Mouse (Mus musculus): ENCODE measurements around the gene Zfp523. TPM values are rescaled to one million over a fixed set of nuclear protein-coding genes. Genes with fewer than 3 reads are reported as not detected.

Gene Zfp523
- total and polyA plus RNA-seq, 3 experiments: 29.5 to 53.0 TPM; not detected in 1

GRCm38 (mm10) chr17:28244714-28245113 lies 67.8 kb downstream of the Zfp523 start:
- no peaks in the 10 kb centered on the region for H3K4me1 ChIP-seq (ENCODE audit: control insufficient read depth in 1 of 2, insufficient read depth in 2 of 2, low read length in 2 of 2)
- H3K4me3 ChIP-seq (ENCODE audit: control insufficient read depth in 1 of 2, insufficient read depth in 1 of 2, low read depth in 2 of 2, low read length in 2 of 2): no peak overlapping the region
- no peaks in the 10 kb centered on the region for H3K27me3 ChIP-seq (ENCODE audit: control insufficient read depth in 1 of 2, insufficient read depth in 2 of 2, low read length in 2 of 2)
- H3K27ac ChIP-seq (ENCODE audit: control insufficient read depth, low read depth, low read length): no peak overlapping the region
- H3K9ac ChIP-seq (ENCODE audit: control insufficient read depth, low read depth, low read length, poor library complexity, severe bottlenecking): no peak overlapping the region
- no peaks in the 10 kb centered on the region; a peak in 1 of 4 replicates for H3K36me3 ChIP-seq (ENCODE audit: control insufficient read depth in 1 of 2, insufficient read depth in 2 of 2, low read length in 2 of 2)
- no peaks in the 10 kb centered on the region for H3K79me2 ChIP-seq (ENCODE audit: control insufficient read depth, insufficient read depth, low read length, poor library complexity)
- H3K9me3 ChIP-seq (replicated peaks; ENCODE audit: insufficient read depth, low read length): no peaks in the 10 kb centered on the region
- DNase-seq (ENCODE audit: low read depth, low spot score): no peak
- no peak for TF ChIP-seq MYC (IDR thresholded peaks at IDR 0.05; ENCODE audit: low read depth, low read length)
- TF ChIP-seq RCOR1 (IDR thresholded peaks at IDR 0.05; ENCODE audit: low read depth, low read length): no peak
- TF ChIP-seq MEF2A (IDR thresholded peaks at IDR 0.05; ENCODE audit: extremely low read depth, insufficient replicate concordance, low read depth, low read length, poor library complexity, severe bottlenecking): no peak
- TF ChIP-seq UBTF (IDR thresholded peaks at IDR 0.05; ENCODE audit: borderline replicate concordance, insufficient read depth, low read depth, low read length): no peak
- TF ChIP-seq POLR2AphosphoS2 (IDR thresholded peaks at IDR 0.05; ENCODE audit: low read length): no peak
- TF ChIP-seq EP300 (IDR thresholded peaks at IDR 0.05; ENCODE audit: low read depth in 1 of 2, low read length in 2 of 2): no peak
- no peak for TF ChIP-seq GABPA (IDR thresholded peaks at IDR 0.05; ENCODE audit: low read depth, low read length)
- TF ChIP-seq ETS1 (IDR thresholded peaks at IDR 0.05; ENCODE audit: low read depth, low read length): no peak
- TF ChIP-seq POLR2AphosphoS5 (IDR thresholded peaks at IDR 0.05; ENCODE audit: borderline replicate concordance, low read depth, low read length): no peak
- no peak for TF ChIP-seq NRF1 (IDR thresholded peaks at IDR 0.05; ENCODE audit: insufficient read depth, low read depth, low read length, poor library complexity, severe bottlenecking)
- TF ChIP-seq NELFE (IDR thresholded peaks at IDR 0.05; ENCODE audit: low read depth, low read length): no peak
- no peak for TF ChIP-seq MYB (IDR thresholded peaks at IDR 0.05; ENCODE audit: low read depth, low read length)
- TF ChIP-seq ZKSCAN1 (IDR thresholded peaks at IDR 0.05; ENCODE audit: low read depth, low read length): no peak
- TF ChIP-seq POLR2A (IDR thresholded peaks at IDR 0.05; ENCODE audit: control insufficient read depth in 1 of 2, insufficient read depth in 1 of 2, low read depth in 1 of 2, low read length in 2 of 2, poor library complexity in 1 of 2): no peak
- no peak for TF ChIP-seq ELF1 (IDR thresholded peaks at IDR 0.05; ENCODE audit: low read depth, low read length)
- TF ChIP-seq MXI1 (IDR thresholded peaks at IDR 0.05; ENCODE audit: low read depth, low read length): no peak
- no peak for TF ChIP-seq ZNF384 (IDR thresholded peaks at IDR 0.05; ENCODE audit: low read depth, low read length)
- no peak for TF ChIP-seq CTCF (IDR thresholded peaks at IDR 0.05 in 2 of 3, conservative IDR thresholded peaks at IDR 0.05 in 1 of 3; ENCODE audit: control insufficient read depth in 1 of 3, insufficient read depth in 1 of 3, low read depth in 2 of 3, low read length in 3 of 3, poor library complexity in 1 of 3, severe bottlenecking in 1 of 3)

GRCm38 (mm10) chr17:28246640-28247039 lies 69.7 kb downstream of the Zfp523 start:
- Histone ChIP-seq H3K79me2 (ENCODE audit: control insufficient read depth, insufficient read depth, low read length, poor library complexity) (no peaks in the 10 kb centered on the region), H3K4me3 (ENCODE audit: control insufficient read depth in 1 of 2, insufficient read depth in 1 of 2, low read depth in 2 of 2, low read length in 2 of 2) (no peak overlapping the region), H3K9ac (ENCODE audit: control insufficient read depth, low read depth, low read length, poor library complexity, severe bottlenecking) (no peak overlapping the region), H3K36me3 (ENCODE audit: control insufficient read depth in 1 of 2, insufficient read depth in 2 of 2, low read length in 2 of 2) (no peaks in the 10 kb centered on the region), H3K9me3 (replicated peaks; ENCODE audit: insufficient read depth, low read length) (no peaks in the 10 kb centered on the region), H3K4me1 (ENCODE audit: control insufficient read depth in 1 of 2, insufficient read depth in 2 of 2, low read length in 2 of 2) (no peaks in the 10 kb centered on the region), H3K27me3 (ENCODE audit: control insufficient read depth in 1 of 2, insufficient read depth in 2 of 2, low read length in 2 of 2) (no peaks in the 10 kb centered on the region), H3K27ac (ENCODE audit: control insufficient read depth, low read depth, low read length) (no peak overlapping the region)
- TF ChIP-seq POLR2A (IDR thresholded peaks at IDR 0.05; ENCODE audit: control insufficient read depth in 1 of 2, insufficient read depth in 1 of 2, low read depth in 1 of 2, low read length in 2 of 2, poor library complexity in 1 of 2) (no peak), ZKSCAN1 (IDR thresholded peaks at IDR 0.05; ENCODE audit: low read depth, low read length) (no peak), ZMIZ1 (IDR thresholded peaks at IDR 0.05; ENCODE audit: low read depth, low read length) (no peak), TAL1 (IDR thresholded peaks at IDR 0.05; ENCODE audit: low read length) (no peak)
- DNase-seq (ENCODE audit: low read depth, low spot score): no peak
